Mouse (Mus musculus) G1E (cell line): ENCODE data around the gene Wnt6. TPM values are rescaled to one million over a fixed set of nuclear protein-coding genes. Genes with fewer than 3 reads are reported as not detected.

ENCODE experiments used
- ATAC-seq: 2 replicates; pipeline ENCODE4 v1.8.0; 2016; ENCODE audit warnings: mild to moderate bottlenecking; ENCODE audit not compliant: insufficient number of reproducible peaks, poor library complexity, low FRiP score, severe bottlenecking; ENCODE audit errors: extremely low read depth
- DNase-seq: peaks from one replicate; pipeline ENCODE4 v3.0.0; 2012; ENCODE audit warnings: low spot score
- H3K27me3 ChIP-seq: 2 replicates; pipeline ENCODE4 v1.6.1; 2012; ENCODE audit warnings: mild to moderate bottlenecking, low read length, inconsistent platforms; ENCODE audit not compliant: insufficient read depth
- H3K36me3 ChIP-seq: replicated peaks from 2 replicates; pipeline ENCODE3; 2012; ENCODE audit warnings: mild to moderate bottlenecking, inconsistent platforms
- H3K4me1 ChIP-seq: 2 replicates; pipeline ENCODE4 v1.6.1; 2012; ENCODE audit warnings: low read depth, low read length, inconsistent platforms, mixed read lengths; ENCODE audit not compliant: insufficient read depth
- H3K4me3 ChIP-seq: 2 replicates; pipeline ENCODE4 v1.5.1; 2012; ENCODE audit warnings: low read depth, mild to moderate bottlenecking, inconsistent platforms, low read length, moderate library complexity, mixed read lengths
- H3K9me3 ChIP-seq: replicated peaks from 2 replicates; pipeline ENCODE4 v1.6.1; 2012; ENCODE audit warnings: inconsistent platforms
- CTCF ChIP-seq: IDR thresholded peaks from 2 replicates; pipeline ENCODE4 v1.5.1; 2012; ENCODE audit warnings: low read depth, low read length, inconsistent platforms, mixed read lengths
- GATA1 ChIP-seq: IDR thresholded peaks from 2 replicates; pipeline ENCODE4 v1.6.1; 2012; ENCODE audit warnings: borderline replicate concordance, low read length, inconsistent platforms, mixed read lengths
- GATA2 ChIP-seq: IDR thresholded peaks from 2 replicates; pipeline ENCODE4 v1.6.1; 2012; ENCODE audit warnings: low read depth, low read length, inconsistent platforms, borderline replicate concordance
- POLR2AphosphoS5 ChIP-seq: IDR thresholded peaks from 2 replicates; pipeline ENCODE4 v1.6.1; 2012; ENCODE audit warnings: low read depth, low read length, inconsistent platforms; ENCODE audit not compliant: insufficient replicate concordance
- TAL1 ChIP-seq: conservative IDR thresholded peaks from 2 replicates; pipeline ENCODE4 v1.6.1; 2012; ENCODE audit warnings: low read depth, low read length, inconsistent platforms, mixed read lengths
- polyA plus RNA-seq: library from polyadenylated mRNA; stranded (reverse); fragments of >175 nt; gene quantifications from 2 replicates; pipeline ENCODE4 v1.2.3, GENCODE M21; 2012
- total RNA-seq, 2 experiments: library from RNA; stranded (forward) in 1 of 2; stranded (reverse) in 1 of 2; fragments of 200-1000 nt in 1 of 2; fragments of >200 nt in 1 of 2; fragmentation: Nextera tagmentation in 1 of 2; gene quantifications; 2 replicates each; pipeline ENCODE4 v1.2.3; 2014 to 2017

Gene Wnt6
- total and polyA plus RNA-seq, 3 experiments: not detected

GRCm38 (mm10) chr1:74740846-74741245 is 30.8 kb upstream of the Wnt6 start:
- Histone ChIP-seq H3K4me3 (no peak overlapping the region), H3K4me1 (no peaks in the 10 kb centered on the region), H3K36me3 (no peaks in the 10 kb centered on the region), H3K27me3 (peaks cover 16% of the 10 kb centered on the region), H3K9me3 (no peaks in the 10 kb centered on the region)
- no peak for ATAC-seq
- no peak for TF ChIP-seq TAL1
- no peak for TF ChIP-seq CTCF
- TF ChIP-seq GATA2: no peak
- no peak for DNase-seq

DNA sequence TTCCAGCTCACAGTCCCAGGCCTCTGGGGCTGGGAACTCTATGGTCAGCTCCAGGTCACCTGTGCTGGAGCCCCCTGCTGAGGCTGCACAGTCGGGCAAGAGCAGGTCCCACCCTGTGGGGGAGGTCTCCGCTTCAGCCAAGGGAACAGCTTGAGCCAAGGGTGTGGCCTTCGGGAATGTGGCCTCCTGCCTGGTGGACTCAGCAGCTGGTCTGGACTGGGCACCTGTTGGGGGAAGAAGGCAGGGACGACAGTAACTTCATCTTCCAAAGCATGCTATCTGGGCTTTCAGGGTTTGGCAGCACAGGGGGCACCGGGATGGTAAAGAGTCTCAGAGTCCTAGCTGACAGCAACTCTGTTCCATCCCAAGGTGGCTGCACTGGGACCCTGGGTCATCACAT is 24.4 kb upstream of the Wnt6 start:
- ATAC-seq: no peak
- no peaks in the 10 kb centered on the region for H3K36me3 ChIP-seq
- no peaks in the 10 kb centered on the region for H3K9me3 ChIP-seq
- no peak for DNase-seq
- no peaks in the 10 kb centered on the region for H3K4me1 ChIP-seq
- no peak for TF ChIP-seq CTCF
- TF ChIP-seq GATA2: no peak
- peaks cover 14% of the 10 kb centered on the region for H3K27me3 ChIP-seq
- no peak overlapping the region for H3K4me3 ChIP-seq

- no peak for ATAC-seq
Measured at GRCm38 (mm10) chr1:74748643-74749271, 22.9 kb upstream of the Wnt6 start, which contains the start of gene Prkag3. TSS of gene Prkag3 (minus strand) at chr1:74749221.

DNA sequence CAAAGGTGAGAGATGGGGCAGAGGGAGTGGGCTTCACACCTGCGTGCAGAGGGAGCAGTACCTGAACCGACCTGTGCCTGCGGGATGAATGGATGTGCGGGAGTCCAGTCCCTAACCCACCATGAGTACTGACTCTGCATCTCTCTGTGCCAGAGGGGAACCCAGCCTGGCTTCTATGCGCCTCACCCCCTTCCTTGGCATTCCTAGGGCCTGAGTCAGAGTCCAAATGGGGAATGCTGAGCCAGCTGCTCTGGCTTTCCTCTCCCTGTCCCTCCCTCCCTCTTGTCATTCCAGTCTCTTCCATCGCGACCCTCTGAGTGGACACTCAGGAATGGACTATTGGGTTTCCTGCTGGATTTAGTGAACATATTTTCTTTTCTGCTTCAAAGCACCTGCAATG is 22.4 kb upstream of the Wnt6 start:
- no peaks in the 10 kb centered on the region for H3K9me3 ChIP-seq
- H3K4me3 ChIP-seq: no peak overlapping the region
- ATAC-seq (no peak), DNase-seq (no peak)
- no peaks in the 10 kb centered on the region for H3K4me1 ChIP-seq
- H3K36me3 ChIP-seq: no peaks in the 10 kb centered on the region
- TF ChIP-seq POLR2AphosphoS5 (no peak), CTCF (no peak), GATA1 (no peak), GATA2 (no peak), TAL1 (no peak)
- H3K27me3 ChIP-seq: peaks cover 14% of the 10 kb centered on the region

More at GRCm38 (mm10) chr1:74748643-74749271, 22.9 kb upstream of the Wnt6 start, which contains the start of gene Prkag3:
- DNase-seq: no peak
- Histone ChIP-seq H3K27me3 (peaks cover 14% of the 10 kb centered on the region), H3K9me3 (no peaks in the 10 kb centered on the region), H3K4me3 (no peak within 1 kb of the TSS), H3K4me1 (no peaks in the 10 kb centered on the region), H3K36me3 (no peaks in the 10 kb centered on the region)
- TF ChIP-seq GATA1 (no peak), CTCF (no peak), TAL1 (no peak), POLR2AphosphoS5 (no peak), GATA2 (no peak)

GRCm38 (mm10) chr1:74750683-74751082 is 21.0 kb upstream of the Wnt6 start:
- Histone ChIP-seq H3K27me3 (peaks cover 12% of the 10 kb centered on the region), H3K9me3 (no peaks in the 10 kb centered on the region), H3K4me3 (no peak overlapping the region), H3K36me3 (no peaks in the 10 kb centered on the region), H3K4me1 (no peaks in the 10 kb centered on the region)
- TF ChIP-seq GATA2 (no peak), POLR2AphosphoS5 (no peak), CTCF (no peak), GATA1 (no peak), TAL1 (no peak)
- DNase-seq (no peak), ATAC-seq (no peak)

DNA sequence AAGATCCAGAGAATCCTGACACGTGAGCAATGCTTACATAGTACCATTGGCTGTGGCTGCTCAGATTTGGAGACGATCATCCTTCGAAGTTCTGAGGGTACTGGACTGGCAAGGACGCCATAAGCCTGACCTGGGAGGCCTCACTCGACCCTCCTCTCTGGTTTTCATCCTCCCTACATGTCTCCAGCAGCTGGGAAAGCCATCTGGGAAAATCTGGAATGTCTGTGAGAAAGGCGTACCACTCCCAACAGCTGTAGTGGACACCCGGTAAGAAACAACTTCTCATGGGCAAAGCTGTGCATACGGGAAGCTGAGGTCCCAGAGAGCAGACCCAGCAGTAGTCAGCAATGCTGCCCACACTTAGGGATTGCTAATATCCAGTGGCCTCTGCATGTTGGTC is 19.5 kb upstream of the Wnt6 start:
- peaks cover 7% of the 10 kb centered on the region; the same call in 1 of the 2 replicates for H3K27me3 ChIP-seq
- no peak overlapping the region for H3K4me3 ChIP-seq

GRCm38 (mm10) chr1:74752833-74753232 is 18.9 kb upstream of the Wnt6 start:
- Histone ChIP-seq H3K36me3 (no peaks in the 10 kb centered on the region), H3K27me3 (no peaks in the 10 kb centered on the region; the same call in 1 of the 2 replicates), H3K4me3 (no peak overlapping the region), H3K9me3 (no peaks in the 10 kb centered on the region), H3K4me1 (no peaks in the 10 kb centered on the region)
- no peak for DNase-seq
- no peak for ATAC-seq
- no peak for TF ChIP-seq POLR2AphosphoS5
- TF ChIP-seq TAL1: no peak
- TF ChIP-seq GATA1: no peak
- no peak for TF ChIP-seq CTCF
- no peak for TF ChIP-seq GATA2

More for the DNA sequence above, 19.5 kb upstream of the Wnt6 start:
- ATAC-seq (no peak), DNase-seq (no peak)
- Histone ChIP-seq H3K36me3 (no peaks in the 10 kb centered on the region), H3K4me1 (no peaks in the 10 kb centered on the region), H3K9me3 (no peaks in the 10 kb centered on the region)
- no peak for TF ChIP-seq GATA2
